Mouse (Mus musculus): Measurements from ENCODE around the gene Gm45062. TPM values are rescaled to one million over a fixed set of nuclear protein-coding genes. Genes with fewer than 3 reads are reported as not detected.
"Not testable (repeated sequence)": the region's sequence is repeated elsewhere in the genome, so short reads cannot be mapped to it uniquely, and the experiment has no call there.

Gm45062 gene
- polyA plus RNA-seq, 1 experiment = 2.0 TPM

DNA sequence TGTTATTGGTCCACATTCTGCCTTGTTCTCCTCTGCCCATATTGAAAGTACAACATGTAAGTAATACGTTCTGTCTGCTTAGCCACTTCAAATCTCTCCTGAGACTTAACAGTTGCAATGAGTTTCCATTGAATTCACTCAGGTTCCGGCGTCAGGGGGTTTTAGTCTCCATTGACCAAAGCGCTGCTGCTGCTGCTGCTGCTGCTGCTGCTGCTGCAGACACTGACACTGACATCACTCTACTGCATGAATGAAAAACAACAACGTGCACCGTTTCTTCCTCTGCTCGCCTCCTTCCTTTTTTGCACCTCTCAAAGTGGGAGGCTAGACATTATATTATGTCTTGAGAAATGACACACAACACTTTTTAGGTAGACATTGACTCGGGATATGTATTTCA is 253.2 kb downstream of the Gm45062 start:
- H3K27ac ChIP-seq (ENCODE audit: insufficient read depth, low read depth, low read length) = no peak overlapping the region
- no peak for DNase-seq
- H3K4me1 ChIP-seq (ENCODE audit: control insufficient read depth, insufficient read depth, low read length) = peaks cover 3% of the 10 kb centered on the region; the same call in 1 of the 2 replicates
- H3K36me3 ChIP-seq (ENCODE audit: control insufficient read depth, insufficient read depth, low read length) = no peaks in the 10 kb centered on the region
- 49% methylated on average over 8 of the region's 8 CpGs for WGBS
- no peak overlapping the region for H3K4me3 ChIP-seq (ENCODE audit: insufficient read depth, low read depth, low read length)
- no peak for TF ChIP-seq CTCF (conservative IDR thresholded peaks at IDR 0.05; ENCODE audit: insufficient read depth, insufficient read length, low read depth, low read length)
- no peak for TF ChIP-seq POLR2A (IDR thresholded peaks at IDR 0.05; ENCODE audit: low read depth, low read length)
- no peaks in the 10 kb centered on the region; the same call in 1 of the 2 replicates for H3K27me3 ChIP-seq (replicated peaks; ENCODE audit: control insufficient read depth, insufficient read depth, low read length)

DNA sequence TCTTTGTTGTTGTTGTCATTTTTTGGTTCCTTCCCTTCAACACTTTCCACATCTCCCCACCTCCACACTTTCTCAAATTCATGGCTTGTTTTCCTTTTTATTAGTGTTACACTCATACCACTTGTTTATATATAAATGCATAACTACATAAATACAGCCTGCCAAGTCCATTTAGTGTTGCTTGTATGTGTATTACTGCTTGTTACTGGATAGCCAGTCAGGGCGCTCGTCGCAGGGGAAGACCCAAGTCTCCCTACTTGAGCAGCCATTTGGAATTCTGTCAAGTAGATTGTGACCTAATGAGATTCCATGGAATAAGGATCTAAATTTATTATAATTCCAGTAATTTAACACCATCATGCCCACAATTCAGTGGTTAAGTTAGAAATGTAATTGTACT is 260.4 kb downstream of the Gm45062 start:
- Histone ChIP-seq H3K27ac (ENCODE audit: insufficient read depth, low read depth, low read length) (no peak overlapping the region), H3K27me3 (replicated peaks; ENCODE audit: control insufficient read depth, insufficient read depth, low read length) (no peaks in the 10 kb centered on the region), H3K4me1 (ENCODE audit: control insufficient read depth, insufficient read depth, low read length) (no peaks in the 10 kb centered on the region), H3K36me3 (ENCODE audit: control insufficient read depth, insufficient read depth, low read length) (no peaks in the 10 kb centered on the region), H3K4me3 (ENCODE audit: insufficient read depth, low read depth, low read length) (no peak overlapping the region)
- TF ChIP-seq POLR2A (IDR thresholded peaks at IDR 0.05; ENCODE audit: low read depth, low read length) (no peak), CTCF (conservative IDR thresholded peaks at IDR 0.05; ENCODE audit: insufficient read depth, insufficient read length, low read depth, low read length) (no peak)
- DNase-seq = no peak
- WGBS = 82% methylated on average over 3 of the region's 3 CpGs

DNA sequence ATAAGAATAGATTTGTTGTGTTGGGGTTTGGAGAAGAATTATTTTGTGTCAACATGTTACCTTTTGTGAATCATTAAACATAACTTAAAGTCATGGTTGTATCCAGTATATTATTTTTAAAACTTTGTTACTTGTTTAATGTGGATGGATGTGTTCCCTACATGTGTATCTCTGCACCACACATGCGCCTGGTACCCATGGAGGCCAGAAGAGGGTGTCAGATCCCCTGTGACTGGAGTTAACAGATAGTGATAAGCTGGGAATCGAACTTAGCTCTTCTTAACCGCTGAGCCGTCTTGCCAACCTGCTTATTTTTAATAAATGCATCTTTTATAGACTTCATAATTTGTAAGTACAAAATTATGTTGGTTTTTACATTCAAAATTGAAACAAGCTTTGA is 262.0 kb downstream of the Gm45062 start:
- Histone ChIP-seq H3K27ac (ENCODE audit: insufficient read depth, low read depth, low read length) (no peak overlapping the region), H3K27me3 (replicated peaks; ENCODE audit: control insufficient read depth, insufficient read depth, low read length) (no peaks in the 10 kb centered on the region), H3K4me1 (ENCODE audit: control insufficient read depth, insufficient read depth, low read length) (no peaks in the 10 kb centered on the region), H3K36me3 (ENCODE audit: control insufficient read depth, insufficient read depth, low read length) (no peaks in the 10 kb centered on the region), H3K4me3 (ENCODE audit: insufficient read depth, low read depth, low read length) (no peak overlapping the region)
- no peak for DNase-seq
- 95% methylated on average over 4 of the region's 4 CpGs for WGBS
- no peak for TF ChIP-seq CTCF (conservative IDR thresholded peaks at IDR 0.05; ENCODE audit: insufficient read depth, insufficient read length, low read depth, low read length)
- TF ChIP-seq POLR2A (IDR thresholded peaks at IDR 0.05; ENCODE audit: low read depth, low read length) = no peak

DNA sequence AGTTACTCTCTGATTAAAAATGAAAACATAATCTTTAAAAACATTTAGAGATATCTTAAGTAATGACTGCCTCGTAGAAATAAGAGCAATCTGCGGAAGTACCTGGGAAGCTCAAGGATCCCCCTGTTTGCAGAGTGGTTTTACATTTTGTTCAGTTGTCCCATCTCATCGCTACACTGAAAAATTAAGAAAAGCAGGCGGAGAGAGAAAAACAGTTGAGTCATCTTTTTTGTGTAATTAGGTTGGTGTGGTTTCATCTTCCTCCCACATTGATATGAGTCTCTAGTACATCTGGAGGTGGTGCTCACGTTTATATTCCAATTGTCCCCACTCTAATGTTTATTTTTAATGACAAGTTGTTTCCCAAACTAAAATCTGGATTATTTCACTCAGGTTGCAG is 265.5 kb downstream of the Gm45062 start:
- Histone ChIP-seq H3K27ac (ENCODE audit: insufficient read depth, low read depth, low read length) (no peak overlapping the region), H3K36me3 (ENCODE audit: control insufficient read depth, insufficient read depth, low read length) (no peaks in the 10 kb centered on the region), H3K27me3 (replicated peaks; ENCODE audit: control insufficient read depth, insufficient read depth, low read length) (no peaks in the 10 kb centered on the region), H3K4me3 (ENCODE audit: insufficient read depth, low read depth, low read length) (no peak overlapping the region), H3K4me1 (ENCODE audit: control insufficient read depth, insufficient read depth, low read length) (no peaks in the 10 kb centered on the region)
- TF ChIP-seq POLR2A (IDR thresholded peaks at IDR 0.05; ENCODE audit: low read depth, low read length) (no peak), CTCF (conservative IDR thresholded peaks at IDR 0.05; ENCODE audit: insufficient read depth, insufficient read length, low read depth, low read length) (no peak)
- DNase-seq = no peak
- WGBS = 86% methylated on average over 5 of the region's 5 CpGs

DNA sequence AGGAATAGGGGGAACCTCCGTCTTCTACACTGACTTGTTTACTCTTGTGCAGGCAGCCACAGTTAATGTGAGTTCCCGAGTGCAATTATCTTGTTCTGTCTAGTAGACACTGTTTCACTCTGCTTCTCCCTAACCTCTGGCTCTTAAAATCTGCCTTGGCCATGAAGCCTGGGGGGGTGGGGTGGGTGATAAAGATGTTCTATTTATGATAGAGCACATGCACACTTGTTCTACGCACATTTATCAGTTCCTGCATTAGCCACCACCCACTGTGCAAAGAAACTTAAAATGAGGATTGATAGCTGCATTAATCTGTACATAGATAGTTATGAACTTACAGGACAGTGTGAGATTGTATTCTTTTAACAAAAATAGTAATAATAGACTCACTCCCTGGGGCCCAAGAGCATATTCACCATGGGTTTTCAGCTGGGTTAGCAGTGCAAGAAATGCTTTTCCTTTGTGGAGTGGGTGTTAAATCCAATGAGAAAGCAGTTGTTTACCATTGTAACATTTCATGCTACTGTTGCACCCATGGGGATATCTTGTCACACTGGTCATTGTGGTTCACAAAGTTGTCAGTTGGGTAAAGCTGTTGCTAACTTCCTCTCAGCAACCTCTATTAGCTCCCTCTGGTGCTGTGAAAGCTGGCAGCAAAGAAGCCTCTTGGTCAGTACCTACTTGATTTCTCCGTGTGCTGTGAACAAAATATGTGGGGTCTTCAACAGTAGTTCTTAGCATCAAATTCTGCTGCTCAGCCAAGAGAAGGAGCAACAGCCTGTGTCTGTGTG is 272.0 kb downstream of the Gm45062 start:
- Histone ChIP-seq H3K4me3 (ENCODE audit: insufficient read depth, low read depth, low read length) (no peak overlapping the region), H3K36me3 (ENCODE audit: control insufficient read depth, insufficient read depth, low read length) (no peaks in the 10 kb centered on the region), H3K27me3 (replicated peaks; ENCODE audit: control insufficient read depth, insufficient read depth, low read length) (no peaks in the 10 kb centered on the region), H3K4me1 (ENCODE audit: control insufficient read depth, insufficient read depth, low read length) (no peaks in the 10 kb centered on the region), H3K27ac (ENCODE audit: insufficient read depth, low read depth, low read length) (no peak overlapping the region)
- TF ChIP-seq CTCF (conservative IDR thresholded peaks at IDR 0.05; ENCODE audit: insufficient read depth, insufficient read length, low read depth, low read length) (no peak), POLR2A (IDR thresholded peaks at IDR 0.05; ENCODE audit: low read depth, low read length) (no peak)
- whole genome bisulfite sequencing = 82% methylated on average over 4 of the region's 4 CpGs
- no peak for DNase-seq

DNA sequence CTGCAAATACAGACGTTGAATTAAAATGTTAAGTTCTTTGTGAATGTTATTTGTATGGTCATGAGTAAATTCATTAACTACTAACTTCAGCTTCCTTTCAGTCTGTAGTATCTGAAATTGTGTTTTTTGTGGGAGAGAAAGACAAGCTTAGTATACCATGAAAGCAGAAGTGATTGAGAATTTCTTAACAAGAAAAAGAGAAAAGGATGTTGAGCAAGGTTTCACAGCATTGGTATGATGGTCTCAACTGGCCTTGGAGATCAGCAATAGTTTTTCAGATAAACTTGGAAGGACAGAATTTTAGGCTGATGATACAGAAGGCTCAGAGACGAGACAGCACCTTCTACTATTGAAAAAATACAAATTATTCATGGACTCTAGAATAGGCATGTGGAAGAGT is 277.7 kb downstream of the Gm45062 start:
- Histone ChIP-seq H3K27me3 (replicated peaks; ENCODE audit: control insufficient read depth, insufficient read depth, low read length) (no peaks in the 10 kb centered on the region), H3K4me3 (ENCODE audit: insufficient read depth, low read depth, low read length) (no peak overlapping the region), H3K4me1 (ENCODE audit: control insufficient read depth, insufficient read depth, low read length) (no peaks in the 10 kb centered on the region), H3K36me3 (ENCODE audit: control insufficient read depth, insufficient read depth, low read length) (no peaks in the 10 kb centered on the region), H3K27ac (ENCODE audit: insufficient read depth, low read depth, low read length) (no peak overlapping the region)
- WGBS = 82% methylated on average over 2 of the region's 2 CpGs
- DNase-seq = no peak
- no peak for TF ChIP-seq CTCF (conservative IDR thresholded peaks at IDR 0.05; ENCODE audit: insufficient read depth, insufficient read length, low read depth, low read length)
- no peak for TF ChIP-seq POLR2A (IDR thresholded peaks at IDR 0.05; ENCODE audit: low read depth, low read length)

DNA sequence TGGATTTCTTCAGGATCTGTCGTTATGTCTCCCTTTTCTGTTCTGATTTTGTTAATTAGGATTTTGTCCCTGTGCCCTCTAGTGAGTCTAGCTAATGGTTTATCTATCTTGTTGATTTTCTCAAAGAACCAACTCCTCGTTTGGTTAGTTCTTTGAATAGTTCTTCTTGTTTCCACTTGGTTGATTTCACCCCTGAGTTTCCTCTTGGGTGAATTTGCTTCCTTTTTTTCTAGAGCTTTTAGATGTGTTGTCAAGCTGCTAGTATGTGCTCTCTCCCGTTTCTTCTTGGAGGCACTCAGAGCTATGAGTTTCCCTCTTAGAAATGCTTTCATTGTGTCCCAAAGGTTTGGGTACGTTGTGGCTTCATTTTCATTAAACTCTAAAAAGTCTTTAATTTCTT is 282.3 kb downstream of the Gm45062 start:
- not testable (repeated sequence) for H3K4me3 ChIP-seq (ENCODE audit: insufficient read depth, low read depth, low read length); DNase-seq; H3K27me3 ChIP-seq (replicated peaks; ENCODE audit: control insufficient read depth, insufficient read depth, low read length); H3K4me1 ChIP-seq (ENCODE audit: control insufficient read depth, insufficient read depth, low read length); H3K27ac ChIP-seq (ENCODE audit: insufficient read depth, low read depth, low read length); H3K36me3 ChIP-seq (ENCODE audit: control insufficient read depth, insufficient read depth, low read length)
- 56% methylated on average over 4 of the region's 4 CpGs for WGBS
